Mouse (Mus musculus): ENCODE results near the gene Uba7. TPM values are rescaled to one million over a fixed set of nuclear protein-coding genes. Genes with fewer than 3 reads are reported as not detected.
"Not testable (repeated sequence)": the region's sequence is repeated elsewhere in the genome, so short reads cannot be mapped to it uniquely, and the experiment has no call there.

Gene Uba7
- total RNA-seq, 2 experiments from 2014 or later = 2.7 to 3.3 TPM

GRCm38 (mm10) chr9:107986376-107986775, 11.1 kb downstream of the Uba7 start:
- intact Hi-C loops (cut with DNase I) = loop anchor here (2.0 kb wide), 1 partner anchor 84 kb away; no protein-coding TSS in a partner anchor
- DNase-seq = peak; percentile 78 to 79

- no peak for DNase-seq
- intact Hi-C loops (cut with DNase I) = loop anchor here (2.0 kb wide), 1 partner anchor 85 kb away; no protein-coding TSS in a partner anchor
Observed at GRCm38 (mm10) chr9:107987950-107988349, 12.6 kb downstream of the Uba7 start.

GRCm38 (mm10) chr9:107992197-107992596, 16.9 kb downstream of the Uba7 start, which contains the start of gene Cdhr4:
Cdhr4 (plus strand) TSS chr9:107992497.
- DNase-seq = no peak
- intact Hi-C loops (cut with DNase I) = no loop called here

- no peak for DNase-seq
- intact Hi-C loops (cut with DNase I) = no loop called here
Observed at GRCm38 (mm10) chr9:107993013-107993412, 17.7 kb downstream of the Uba7 start.

GRCm38 (mm10) chr9:107994464-107994863, 19.2 kb downstream of the Uba7 start:
- intact Hi-C loops (cut with DNase I) = no loop called here
- DNase-seq = no peak

GRCm38 (mm10) chr9:107995513-107995912, 20.2 kb downstream of the Uba7 start:
- intact Hi-C loops (cut with DNase I) = no loop called here
- DNase-seq = no peak

GRCm38 (mm10) chr9:107996049-107996448, 20.7 kb downstream of the Uba7 start, which contains the start of gene Gm20662:
Gm20662 (plus strand) TSS chr9:107996349.
- intact Hi-C loops (cut with DNase I) = no loop called here

GRCm38 (mm10) chr9:108001922-108002770, 26.8 kb downstream of the Uba7 start, which contains the start of gene Ip6k1:
Ip6k1 (plus strand) TSS chr9:108002501.
- peak; percentile 100 for DNase-seq
- intact Hi-C loops (cut with DNase I) = loop anchor here (5.0 kb wide), 1 partner anchor 45 kb away; the partner anchor contains the start of gene Gmppb

More at GRCm38 (mm10) chr9:107996049-107996448, 20.7 kb downstream of the Uba7 start, which contains the start of gene Gm20662:
- DNase-seq = no peak

- intact Hi-C loops (cut with DNase I) = loop anchor here (5.0 kb wide), 1 partner anchor 44 kb away; the partner anchor contains the start of gene Gmppb
- DNase-seq = no peak
Observed at GRCm38 (mm10) chr9:108002778-108003530, 27.6 kb downstream of the Uba7 start.

- intact Hi-C loops (cut with DNase I) = loop anchor here (5.0 kb wide), 1 partner anchor 44 kb away; the partner anchor contains the start of gene Gmppb
- DNase-seq = no peak
Observed at GRCm38 (mm10) chr9:108003531-108003890, 28.2 kb downstream of the Uba7 start.

- DNase-seq = no peak
- intact Hi-C loops (cut with DNase I) = no loop called here
Observed at GRCm38 (mm10) chr9:108008041-108008440, 32.7 kb downstream of the Uba7 start.

- DNase-seq = no peak
- intact Hi-C loops (cut with DNase I) = no loop called here
Observed at GRCm38 (mm10) chr9:108010385-108010784, 35.1 kb downstream of the Uba7 start.

GRCm38 (mm10) chr9:108013577-108013976, 38.3 kb downstream of the Uba7 start:
- intact Hi-C loops (cut with DNase I); DNase-seq: not testable (repeated sequence)

GRCm38 (mm10) chr9:108017127-108017526, 41.8 kb downstream of the Uba7 start:
- intact Hi-C loops (cut with DNase I) = no loop called here
- DNase-seq = no peak

- intact Hi-C loops (cut with DNase I) = no loop called here
- no peak for DNase-seq
Observed at GRCm38 (mm10) chr9:108020741-108021140, 45.4 kb downstream of the Uba7 start.

- DNase-seq = no peak
- intact Hi-C loops (cut with DNase I) = no loop called here
Observed at GRCm38 (mm10) chr9:108023216-108023615, 47.9 kb downstream of the Uba7 start.

- intact Hi-C loops (cut with DNase I) = no loop called here
- DNase-seq = no peak
Observed at GRCm38 (mm10) chr9:108026584-108026983, 51.3 kb downstream of the Uba7 start.

GRCm38 (mm10) chr9:108027867-108028266, 52.6 kb downstream of the Uba7 start:
- intact Hi-C loops (cut with DNase I) = no loop called here
- DNase-seq = no peak

- intact Hi-C loops (cut with DNase I) = no loop called here
- no peak for DNase-seq
Observed at GRCm38 (mm10) chr9:108032126-108032525, 56.8 kb downstream of the Uba7 start.
